Comparison of ENCODE assay signal across 16 mouse cellular contexts in genomic region chr9:82518993-82519392, GRCm38 (mm10).
"Had no signal": no experiment of that assay in that cellular context is flagged by ENCODE, and none has a peak within 500 bp of the region (broad histone marks: within the 10 kb centered on the region; RNA-seq: fewer than 3 reads in every experiment).

No protein-coding gene starts in this region.

- H3K27ac ChIP-seq: neural tube, embryonic 13.5 days; neural tube, embryonic 15.5 days; stomach, embryonic 15.5 days; stomach, postnatal 0 days had no signal

- H3K27me3 ChIP-seq: neural tube, embryonic 13.5 days; neural tube, embryonic 15.5 days; stomach, embryonic 15.5 days had no signal

- H3K4me1 ChIP-seq: neural tube, embryonic 13.5 days; neural tube, embryonic 15.5 days; stomach, embryonic 15.5 days had no signal

- H3K4me3 ChIP-seq: neural tube, embryonic 13.5 days; neural tube, embryonic 15.5 days; stomach, embryonic 15.5 days had no signal

- DNase-seq: retina, postnatal 1 day; right cerebral cortex, adult 18-20 months; right cerebral cortex, postnatal 14 days; right cerebral cortex, postnatal 25 days; right cerebral cortex, postnatal 4 days; spleen, adult 18-20 months; thymus, adult 18-20 months; thymus, adult 2 months; thymus, postnatal 14 days; thymus, postnatal 25 days; thymus, postnatal 36 days; thymus, postnatal 4 days had no signal

- H3K9me3 ChIP-seq: neural tube, embryonic 13.5 days; neural tube, embryonic 15.5 days; stomach, embryonic 15.5 days had no signal

- H3K9ac ChIP-seq: neural tube, embryonic 13.5 days; neural tube, embryonic 15.5 days; stomach, embryonic 15.5 days had no signal

- H3K36me3 ChIP-seq: neural tube, embryonic 13.5 days; neural tube, embryonic 15.5 days; stomach, embryonic 15.5 days had no signal

- H3K4me2 ChIP-seq: neural tube, embryonic 13.5 days; neural tube, embryonic 15.5 days; stomach, embryonic 15.5 days had no signal
